Mouse (Mus musculus) brain, embryonic 14.5 days (tissue): ENCODE results near the gene Aldh9a1.

ENCODE experiments used
- CTCF ChIP-seq: fragments of 200-500 bp; IDR thresholded peaks from 2 replicates; pipeline ENCODE4 v1.5.1; 2012; ENCODE audit warnings: inconsistent platforms, mild to moderate bottlenecking, moderate library complexity, borderline replicate concordance; ENCODE audit not compliant: insufficient read depth, insufficient read length; ENCODE audit errors: extremely low read depth
- POLR2A ChIP-seq: fragments of 200-500 bp; IDR thresholded peaks from 2 replicates; pipeline ENCODE4 v1.6.1; 2012; ENCODE audit warnings: mild to moderate bottlenecking, inconsistent platforms, borderline replicate concordance; ENCODE audit not compliant: poor library complexity, insufficient read depth, insufficient read length, severe bottlenecking; ENCODE audit errors: extremely low read depth

DNA sequence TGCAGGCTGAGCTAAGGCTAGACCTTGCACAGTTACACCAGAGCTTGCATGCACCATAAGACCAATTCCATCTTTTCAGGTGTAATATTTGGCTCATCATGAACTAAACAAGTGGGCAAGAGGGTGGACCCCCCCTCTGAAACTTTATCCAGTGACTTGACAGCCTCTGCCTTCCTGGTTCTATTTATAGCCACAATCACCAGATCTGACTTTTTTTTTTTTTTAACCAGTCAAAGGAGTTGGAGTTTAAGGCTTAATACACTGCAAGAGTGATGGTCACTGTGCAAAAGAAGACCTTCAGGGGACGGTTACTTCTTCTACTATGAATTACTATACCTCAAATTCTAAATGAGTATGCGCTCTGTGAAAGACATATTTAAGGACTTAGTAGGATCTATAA, 35.4 kb downstream of the Aldh9a1 start:
- no peak for TF ChIP-seq POLR2A
- no peak for TF ChIP-seq CTCF
